17 mouse cellular contexts compared by ENCODE assay signal in the genomic region with DNA sequence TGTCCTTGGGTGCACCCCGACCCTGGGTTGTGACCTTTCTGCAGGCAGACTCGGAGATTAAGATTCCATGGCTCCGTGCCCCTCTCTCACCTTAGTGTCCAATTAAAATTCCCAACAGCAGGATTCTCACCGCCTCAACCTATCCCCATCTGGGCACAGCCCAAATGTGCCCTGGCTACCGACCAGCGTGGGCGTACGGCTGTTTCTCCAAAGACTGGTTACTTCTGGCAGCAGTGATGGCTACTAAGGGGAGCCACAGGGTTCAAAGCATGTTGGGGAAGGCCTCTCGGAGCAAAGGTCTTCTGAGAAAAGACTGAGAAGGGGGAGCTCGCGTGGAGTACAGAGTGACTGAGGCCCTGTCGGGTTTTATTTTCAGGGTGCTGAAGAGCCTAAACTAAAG. TPM values are rescaled to one million over a fixed set of nuclear protein-coding genes. Genes with fewer than 3 reads are reported as not detected.
DNase-seq lines count a peak whose midpoint lies in the region; ATAC-seq and TF ChIP-seq lines count a peak whose summit lies in the region.
"Had no signal": no experiment of that assay in that cellular context is flagged by ENCODE, and none has a peak within 500 bp of the region (broad histone marks: within the 10 kb centered on the region; RNA-seq: fewer than 3 reads in every experiment).

No protein-coding gene starts in this region.

- no peak overlapping the region for H3K4me3 ChIP-seq in kidney, embryonic 15.5 days (replicated peaks)
- H3K4me3 ChIP-seq in midbrain, embryonic 11.5 days (ENCODE audit: low read depth, low read length): no peak overlapping the region
- H3K4me3 ChIP-seq in midbrain, embryonic 10.5 days: no peak overlapping the region
- H3K4me3 ChIP-seq in E14TG2a.4 (replicated peaks; ENCODE audit: low read length): 0 out of 2 replicates have a peak overlapping the region, but pooled peaks have one; percentile 10
- peak overlapping the region; percentile 46; the same call in 1 of the 2 replicates for H3K4me3 ChIP-seq in G1E (ENCODE audit: low read depth, low read length)
- H3K4me3 ChIP-seq: embryonic facial prominence, embryonic 12.5 days; heart, embryonic 10.5 days; heart, embryonic 15.5 days; limb, embryonic 10.5 days; limb, embryonic 15.5 days had no signal

- H3K9me3 ChIP-seq in kidney, embryonic 15.5 days (replicated peaks): no peaks in the 10 kb centered on the region
- no peaks in the 10 kb centered on the region for H3K9me3 ChIP-seq in midbrain, embryonic 11.5 days (ENCODE audit: control insufficient read depth, low read length)
- no peaks in the 10 kb centered on the region for H3K9me3 ChIP-seq in midbrain, embryonic 10.5 days (replicated peaks)
- H3K9me3 ChIP-seq in E14TG2a.4 (ENCODE audit: low read length) (peaks cover 5% of the 10 kb centered on the region), G1E (replicated peaks) (no peaks in the 10 kb centered on the region)
- H3K9me3 ChIP-seq: embryonic facial prominence, embryonic 12.5 days; heart, embryonic 10.5 days; heart, embryonic 15.5 days; limb, embryonic 10.5 days; limb, embryonic 15.5 days had no signal

- no peak for ATAC-seq in kidney, embryonic 15.5 days (replicated peaks; ENCODE audit: low FRiP score)
- ATAC-seq in midbrain, embryonic 11.5 days (ENCODE audit: low FRiP score): no peak
- no peak for ATAC-seq in G1E (ENCODE audit: extremely low read depth, insufficient number of reproducible peaks, low FRiP score, poor library complexity, severe bottlenecking)

- no peak overlapping the region for H3K9ac ChIP-seq in kidney, embryonic 15.5 days
- no peak overlapping the region for H3K9ac ChIP-seq in midbrain, embryonic 11.5 days (ENCODE audit: low read length)
- H3K9ac ChIP-seq: embryonic facial prominence, embryonic 12.5 days; heart, embryonic 15.5 days; limb, embryonic 15.5 days; liver, embryonic 14.5 days had no signal

- TF ChIP-seq CTCF in E14TG2a.4 (conservative IDR thresholded peaks at IDR 0.05; ENCODE audit: low read length): no peak
- no peak for TF ChIP-seq CTCF in G1E (IDR thresholded peaks at IDR 0.05; ENCODE audit: low read depth, low read length)

- WGBS in kidney, embryonic 15.5 days: 87% methylated on average over 12 of the region's 12 CpGs
- 79% methylated on average over 12 of the region's 12 CpGs for WGBS in midbrain, embryonic 11.5 days
- 86% methylated on average over 12 of the region's 12 CpGs for WGBS in midbrain, embryonic 10.5 days

- H3K27me3 ChIP-seq in kidney, embryonic 15.5 days: no peaks in the 10 kb centered on the region
- no peaks in the 10 kb centered on the region for H3K27me3 ChIP-seq in midbrain, embryonic 11.5 days (ENCODE audit: control insufficient read depth, insufficient read depth, low read length)
- H3K27me3 ChIP-seq in midbrain, embryonic 10.5 days (ENCODE audit: low read depth, poor library complexity, severe bottlenecking): no peaks in the 10 kb centered on the region
- H3K27me3 ChIP-seq in E14TG2a.4 (ENCODE audit: insufficient read depth, low read length) (no peaks in the 10 kb centered on the region), G1E (ENCODE audit: insufficient read depth, low read length) (no peaks in the 10 kb centered on the region)
- H3K27me3 ChIP-seq: embryonic facial prominence, embryonic 12.5 days; heart, embryonic 15.5 days; limb, embryonic 15.5 days; Patski had no signal

- no peak overlapping the region for H3K27ac ChIP-seq in kidney, embryonic 15.5 days
- no peak overlapping the region for H3K27ac ChIP-seq in midbrain, embryonic 11.5 days (ENCODE audit: low read depth, low read length)
- no peak overlapping the region for H3K27ac ChIP-seq in midbrain, embryonic 10.5 days (replicated peaks)
- H3K27ac ChIP-seq: embryonic facial prominence, embryonic 12.5 days; heart, embryonic 10.5 days; heart, embryonic 15.5 days; limb, embryonic 10.5 days; limb, embryonic 15.5 days; liver, embryonic 14.5 days; macrophage had no signal

- no peaks in the 10 kb centered on the region for H3K4me1 ChIP-seq in kidney, embryonic 15.5 days
- no peaks in the 10 kb centered on the region for H3K4me1 ChIP-seq in midbrain, embryonic 11.5 days (ENCODE audit: control insufficient read depth, insufficient read depth, low read length)
- H3K4me1 ChIP-seq in midbrain, embryonic 10.5 days: 0 out of 2 replicates have a peak, but pooled peaks cover 4% of the 10 kb centered on the region
- H3K4me1 ChIP-seq in E14TG2a.4 (replicated peaks; ENCODE audit: low read depth, low read length): peaks cover 24% of the 10 kb centered on the region
- H3K4me1 ChIP-seq in G1E (ENCODE audit: insufficient read depth, low read depth, low read length): peaks cover 45% of the 10 kb centered on the region
- H3K4me1 ChIP-seq: embryonic facial prominence, embryonic 12.5 days; heart, embryonic 15.5 days; limb, embryonic 10.5 days had no signal

- H3K4me2 ChIP-seq in kidney, embryonic 15.5 days: no peak overlapping the region
- H3K4me2 ChIP-seq in midbrain, embryonic 11.5 days: no peak overlapping the region
- H3K4me2 ChIP-seq: embryonic facial prominence, embryonic 12.5 days; heart, embryonic 15.5 days; limb, embryonic 15.5 days had no signal

- DNase-seq in kidney, adult 18-20 months: peak; percentile 24
- peak; percentile 8 for DNase-seq in midbrain, embryonic 11.5 days (ENCODE audit: low spot score, missing footprints)
- DNase-seq in midbrain, embryonic 10.5 days (ENCODE audit: low spot score): no peak
- DNase-seq in G1E (ENCODE audit: low spot score): no peak
- no peak for DNase-seq in Muller cell, postnatal 12 days (ENCODE audit: inconsistent ontology term)
- no peak for DNase-seq in retina, postnatal 1 day
- DNase-seq: adrenal gland, postnatal 25 days had no signal

- no peaks in the 10 kb centered on the region for H3K36me3 ChIP-seq in kidney, embryonic 15.5 days
- no peaks in the 10 kb centered on the region for H3K36me3 ChIP-seq in midbrain, embryonic 11.5 days (ENCODE audit: control insufficient read depth, insufficient read depth, low read length)
- no peaks in the 10 kb centered on the region for H3K36me3 ChIP-seq in midbrain, embryonic 10.5 days
- H3K36me3 ChIP-seq in E14TG2a.4 (ENCODE audit: insufficient read depth, low read length) (no peaks in the 10 kb centered on the region), G1E (replicated peaks) (peaks cover 23% of the 10 kb centered on the region)
- H3K36me3 ChIP-seq: embryonic facial prominence, embryonic 12.5 days; limb, embryonic 10.5 days; limb, embryonic 15.5 days had no signal

RNA-seq across cellular contexts. Expression of gene Map7, which starts 23.7 kb away (rescaled TPM):
- polyA plus RNA-seq in kidney, embryonic 15.5 days (2015; fragmentation: Nextera tagmentation; extraction: Ambion mirVana): 26.7 and 28.8 TPM in 2 replicates
- 5.6 and 6.3 TPM in 2 replicates for polyA plus RNA-seq in midbrain, embryonic 11.5 days (2014; fragmentation: Nextera tagmentation; extraction: Ambion mirVana)
- 9.9 and 10.9 TPM in 2 replicates for polyA plus RNA-seq in midbrain, embryonic 10.5 days (2016; fragmentation: Nextera tagmentation; extraction: Ambion mirVana)
- total RNA-seq in G1E (2014; fragmentation: Nextera tagmentation) (not detected in 2 replicates), G1E (2017) (2.3 and 2.6 TPM in 2 replicates)
- 2.5 and 2.8 TPM in 2 replicates for polyA plus RNA-seq in G1E (2012)

Comparison
In these comparisons a context has a peak if more than half of its experiments do, and no peak if none do; other contexts are left out.
1. DNase-seq: peak in kidney, adult 18-20 months (single experiment) and midbrain, embryonic 11.5 days (single experiment); none in midbrain, embryonic 10.5 days (single experiment), G1E (single experiment), Muller cell, postnatal 12 days (single experiment) and retina, postnatal 1 day (single experiment).
2. H3K4me3 ChIP-seq: peak in E14TG2a.4 (single experiment) and G1E (single experiment); none in kidney, embryonic 15.5 days (single experiment), midbrain, embryonic 11.5 days (single experiment) and midbrain, embryonic 10.5 days (single experiment).